Mouse (Mus musculus): Measurements from ENCODE around the gene Olfr155.

DNA sequence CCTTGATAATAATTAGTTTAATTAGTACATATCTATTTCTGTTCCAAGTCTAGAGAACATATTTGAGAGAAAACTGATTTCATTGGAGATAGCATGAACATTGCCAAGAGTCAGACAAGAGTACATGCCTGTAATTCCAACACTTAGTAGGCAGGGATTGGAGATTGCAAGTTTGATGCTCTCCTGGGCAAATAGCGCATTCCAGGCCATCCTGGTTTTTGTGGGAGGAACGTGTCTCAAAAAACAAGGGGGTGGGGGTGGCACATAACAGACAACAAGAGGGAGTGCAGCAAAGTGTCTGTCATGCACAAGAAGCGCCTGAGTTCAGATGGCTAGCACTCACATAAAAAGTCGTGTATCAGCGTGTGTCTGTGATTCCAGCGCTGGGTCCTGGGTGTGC lies 28.2 kb downstream of the Olfr155 start:
- TF ChIP-seq CTCF (IDR thresholded peaks at IDR 0.05; ENCODE audit: low read depth): no peak
- no peak for TF ChIP-seq EP300 (IDR thresholded peaks at IDR 0.05; ENCODE audit: low read depth)

All from liver, postnatal 0 days (tissue).